Mouse (Mus musculus): ENCODE results near the gene Tfap4. TPM values are rescaled to one million over a fixed set of nuclear protein-coding genes. Genes with fewer than 3 reads are reported as not detected.

The Tfap4 gene
- polyA plus RNA-seq, 1 experiment from 2014 or later, result 39.5 TPM

DNA sequence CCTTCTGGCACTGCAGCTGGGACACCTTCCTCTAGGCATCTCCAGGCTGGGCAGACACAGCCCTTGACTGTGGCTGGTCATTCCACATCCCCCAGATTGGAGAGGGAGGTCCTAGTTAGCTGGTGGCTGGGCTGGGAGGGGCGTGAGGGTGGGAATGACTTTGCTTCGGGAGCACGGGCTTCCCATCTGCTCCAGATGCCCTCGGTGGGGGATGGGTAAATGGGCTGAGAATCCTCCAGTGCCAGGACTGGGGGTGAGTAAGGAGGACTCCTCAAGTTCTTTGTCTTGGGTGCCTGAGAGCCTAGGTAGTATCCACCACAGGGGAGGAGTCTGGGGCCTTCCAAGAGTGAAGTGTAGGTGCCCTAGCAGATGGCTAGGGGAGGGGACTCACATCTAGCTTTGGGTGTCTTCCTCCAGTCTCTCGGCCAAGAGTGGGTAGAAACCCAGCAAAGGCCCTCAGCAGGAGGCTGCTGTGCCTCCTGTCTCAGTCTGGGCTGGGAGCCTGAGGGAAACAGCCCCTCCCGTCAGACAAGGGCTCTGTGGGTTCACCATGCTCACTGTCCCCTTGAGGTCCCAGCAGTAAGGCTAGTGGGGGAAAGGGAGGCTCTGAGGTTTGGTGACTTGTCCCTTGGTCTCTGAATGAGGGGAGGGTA, 39.4 kb upstream of the Tfap4 start:
- 0 out of 2 replicates have a peak, but pooled peaks cover 2% of the 10 kb centered on the region for H3K36me3 ChIP-seq (replicated peaks)
- H3K27me3 ChIP-seq (replicated peaks; ENCODE audit: low read depth, poor library complexity, severe bottlenecking), result no peaks in the 10 kb centered on the region
- peaks cover 96% of the 10 kb centered on the region for H3K4me1 ChIP-seq
- peak; percentile 40 for DNase-seq (ENCODE audit: low spot score)
- peak overlapping the region; percentile 96 for H3K27ac ChIP-seq (replicated peaks)
- H3K9me3 ChIP-seq, result no peaks in the 10 kb centered on the region
- peak overlapping the region; percentile 83; the same call in 1 of the 2 replicates for H3K4me3 ChIP-seq
- WGBS, result 22% methylated on average over 6 of the region's 6 CpGs

DNA sequence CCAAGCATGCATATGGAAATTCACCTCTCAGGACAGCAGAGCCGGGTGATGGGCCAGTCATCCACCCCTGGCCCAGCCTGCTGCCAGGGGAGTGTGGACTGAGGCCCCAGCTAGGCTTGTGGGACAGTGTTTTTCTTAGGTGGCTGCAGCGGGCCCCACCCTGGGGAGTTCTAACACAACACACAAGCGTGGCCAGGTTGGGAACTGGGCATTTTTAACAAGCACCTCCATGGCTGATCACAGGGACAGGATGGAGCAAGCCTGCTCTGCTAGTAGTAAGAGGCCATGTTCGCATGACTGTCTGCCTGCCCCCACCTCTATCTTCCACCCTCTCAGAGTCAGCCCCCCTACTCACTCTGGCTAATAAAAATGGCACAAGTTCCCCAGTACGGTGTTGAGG, 38.4 kb upstream of the Tfap4 start:
- WGBS, result 68% methylated on average over 5 of the region's 5 CpGs
- Histone ChIP-seq H3K4me1 (peaks cover 96% of the 10 kb centered on the region), H3K4me3 (peak overlapping the region; percentile 83), H3K36me3 (replicated peaks) (0 out of 2 replicates have a peak, but pooled peaks cover 2% of the 10 kb centered on the region), H3K27ac (replicated peaks) (peak overlapping the region; percentile 96; the same call in 1 of the 2 replicates), H3K27me3 (replicated peaks; ENCODE audit: low read depth, poor library complexity, severe bottlenecking) (no peaks in the 10 kb centered on the region), H3K9me3 (no peaks in the 10 kb centered on the region)
- DNase-seq (ENCODE audit: low spot score), result peak; percentile 8

DNA sequence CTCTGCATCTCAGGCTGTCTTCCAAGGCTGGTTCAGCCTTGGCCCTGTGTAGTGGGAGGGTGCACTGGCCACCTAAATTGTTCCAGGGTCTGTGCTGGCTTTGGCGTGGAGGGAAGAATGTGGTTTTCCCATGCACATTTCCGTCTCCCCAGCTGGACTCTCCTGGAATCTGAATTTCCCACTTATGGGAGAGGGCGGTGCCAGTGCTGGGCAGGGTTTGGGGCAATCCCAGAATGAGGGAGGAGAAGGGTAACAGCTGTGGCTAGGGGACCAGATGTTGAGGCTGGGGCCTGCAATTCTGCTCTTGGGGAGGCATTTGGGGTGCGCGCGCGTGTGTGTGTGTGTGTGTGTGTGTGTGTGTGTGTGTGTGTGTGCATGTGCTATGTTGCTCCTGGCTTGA, 37.6 kb upstream of the Tfap4 start:
- Histone ChIP-seq H3K4me3 (peak overlapping the region; percentile 83), H3K4me1 (peaks cover 96% of the 10 kb centered on the region), H3K9me3 (no peaks in the 10 kb centered on the region), H3K27me3 (replicated peaks; ENCODE audit: low read depth, poor library complexity, severe bottlenecking) (no peaks in the 10 kb centered on the region), H3K36me3 (replicated peaks) (0 out of 2 replicates have a peak, but pooled peaks cover 2% of the 10 kb centered on the region), H3K27ac (replicated peaks) (peak overlapping the region; percentile 96)
- 61% methylated on average over 7 of the region's 7 CpGs for WGBS
- peak; percentile 27 for DNase-seq (ENCODE audit: low spot score)

DNA sequence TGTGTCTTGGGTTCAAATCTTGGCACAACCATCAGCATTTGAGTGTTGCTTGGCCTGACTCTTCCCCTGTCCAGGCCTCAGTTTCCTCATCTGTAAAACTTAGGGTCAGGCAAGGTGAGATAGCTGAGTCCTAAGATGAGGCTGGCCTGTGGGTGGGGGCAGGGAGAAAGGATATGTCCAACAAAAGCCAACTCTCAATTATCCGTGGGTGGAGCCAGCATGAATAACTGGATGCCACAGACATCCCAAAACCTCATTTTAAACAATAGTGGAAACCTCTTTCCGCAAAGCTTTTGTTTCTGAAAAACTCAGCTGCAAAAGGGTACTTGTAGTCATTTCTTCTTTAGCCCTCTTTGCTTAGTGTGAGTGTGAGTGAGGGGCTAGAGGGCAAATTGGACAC, 37.2 kb upstream of the Tfap4 start:
- DNase-seq (ENCODE audit: low spot score), result peak; percentile 7
- Histone ChIP-seq H3K4me1 (peaks cover 93% of the 10 kb centered on the region), H3K4me3 (peak overlapping the region; percentile 83), H3K27ac (replicated peaks) (peak overlapping the region; percentile 96), H3K27me3 (replicated peaks; ENCODE audit: low read depth, poor library complexity, severe bottlenecking) (no peaks in the 10 kb centered on the region), H3K36me3 (replicated peaks) (0 out of 2 replicates have a peak, but pooled peaks cover 2% of the 10 kb centered on the region), H3K9me3 (no peaks in the 10 kb centered on the region)
- 49% methylated on average over 2 of the region's 2 CpGs for WGBS

DNA sequence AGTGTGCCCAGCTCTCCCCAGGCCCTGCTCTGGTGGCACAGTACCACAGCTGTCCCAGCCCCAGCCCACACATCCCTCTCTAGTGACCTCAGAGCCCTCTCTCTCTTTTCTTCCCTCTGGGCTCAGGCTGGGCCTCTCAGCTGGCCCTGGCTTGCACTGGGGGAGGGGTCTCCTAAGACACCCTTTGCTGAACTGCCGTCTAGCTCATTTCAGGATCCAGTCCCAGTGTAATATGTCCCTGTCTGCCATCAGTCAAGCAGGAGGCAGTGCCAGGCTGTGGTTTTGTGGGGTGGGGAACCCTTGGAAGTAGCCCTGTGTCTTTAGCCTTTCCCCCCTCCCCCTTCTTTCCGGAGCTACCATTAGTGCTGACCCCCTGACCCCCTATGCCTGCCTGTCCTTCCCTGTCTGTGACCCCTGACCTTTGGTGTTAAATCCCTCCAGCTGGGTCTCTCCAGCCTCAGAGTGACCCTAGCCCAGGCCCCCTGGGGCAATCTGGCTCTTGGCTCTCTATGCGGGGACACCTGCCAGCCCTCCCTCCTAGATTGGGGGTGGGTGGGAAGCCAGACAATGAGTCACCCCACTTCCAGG, 36.6 kb upstream of the Tfap4 start:
- WGBS, result 5% methylated on average over 3 of the region's 3 CpGs
- Histone ChIP-seq H3K4me3 (peak overlapping the region; percentile 83), H3K4me1 (peaks cover 87% of the 10 kb centered on the region), H3K27ac (replicated peaks) (peak overlapping the region; percentile 96), H3K36me3 (replicated peaks) (0 out of 2 replicates have a peak, but pooled peaks cover 2% of the 10 kb centered on the region), H3K27me3 (replicated peaks; ENCODE audit: low read depth, poor library complexity, severe bottlenecking) (no peaks in the 10 kb centered on the region), H3K9me3 (no peaks in the 10 kb centered on the region)
- peak; percentile 65 for DNase-seq (ENCODE audit: low spot score)

DNA sequence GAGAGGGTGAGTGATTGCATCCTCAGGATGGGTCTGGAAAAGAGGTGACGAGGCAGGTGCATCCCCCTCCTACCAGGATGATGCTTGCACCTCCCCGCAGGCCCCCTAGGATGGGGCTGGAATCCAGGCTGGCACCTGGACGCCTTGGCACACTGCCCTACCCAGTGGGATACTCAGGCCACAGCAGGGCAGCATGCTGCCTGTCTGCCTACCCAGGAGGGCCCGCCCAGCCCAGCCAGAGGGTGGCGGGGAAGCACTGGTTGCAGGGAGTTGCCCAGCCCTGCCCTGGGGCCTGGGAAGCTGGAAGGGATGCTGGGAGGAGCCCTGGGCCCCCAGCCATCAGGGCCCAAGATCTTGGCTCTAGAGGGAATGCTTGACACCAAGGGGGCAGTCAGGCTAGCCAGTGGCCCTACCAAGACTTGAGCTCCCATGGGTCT, 35.9 kb upstream of the Tfap4 start:
- H3K4me3 ChIP-seq, result peak overlapping the region; percentile 83
- whole genome bisulfite sequencing, result 0% methylated on average over 5 of the region's 5 CpGs
- peak; percentile 38 for DNase-seq (ENCODE audit: low spot score)
- peak overlapping the region; percentile 96 for H3K27ac ChIP-seq (replicated peaks)
- peaks cover 6% of the 10 kb centered on the region for H3K36me3 ChIP-seq (replicated peaks)
- H3K9me3 ChIP-seq, result no peaks in the 10 kb centered on the region
- no peaks in the 10 kb centered on the region for H3K27me3 ChIP-seq (replicated peaks; ENCODE audit: low read depth, poor library complexity, severe bottlenecking)
- H3K4me1 ChIP-seq, result peaks cover 80% of the 10 kb centered on the region

DNA sequence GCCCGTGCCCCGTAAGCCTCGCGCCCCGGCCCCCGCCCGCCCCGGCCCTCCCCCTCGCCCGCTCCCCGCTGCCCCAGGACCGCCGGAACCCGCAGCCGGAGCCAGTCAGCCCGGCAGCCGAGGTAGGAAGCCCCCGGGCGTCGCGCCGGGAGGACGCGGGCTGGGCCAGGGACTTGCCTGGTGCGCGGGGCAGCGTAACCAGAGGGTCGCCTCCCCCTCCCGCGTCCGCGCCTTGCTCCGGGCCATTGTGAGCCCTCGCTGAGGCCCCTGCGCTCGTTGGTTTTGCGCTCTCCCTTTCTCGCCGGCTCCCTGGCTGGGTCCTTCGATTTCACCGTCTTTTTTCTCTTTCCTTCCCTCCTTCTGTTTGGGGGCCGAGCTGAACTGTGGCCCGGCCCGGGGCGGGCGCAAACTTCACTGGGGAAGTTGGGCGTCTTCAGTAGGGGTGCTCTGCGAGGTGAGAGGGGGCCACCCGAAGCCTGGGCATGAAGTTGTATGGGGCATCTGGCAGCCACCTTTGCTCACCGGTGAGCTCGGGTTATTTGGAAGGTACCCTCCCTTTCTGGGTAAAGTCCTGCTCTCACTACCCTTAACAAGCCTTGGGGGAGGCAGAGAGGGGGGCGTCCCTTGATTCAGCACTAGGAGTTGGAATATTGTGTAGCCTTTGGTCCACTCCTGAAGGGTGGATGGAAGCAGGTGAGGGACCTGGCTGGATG, 35.3 kb upstream of the Tfap4 start:
- DNase-seq (ENCODE audit: low spot score), result no peak
- H3K36me3 ChIP-seq (replicated peaks), result peaks cover 12% of the 10 kb centered on the region
- no peaks in the 10 kb centered on the region for H3K9me3 ChIP-seq
- H3K4me1 ChIP-seq, result peaks cover 74% of the 10 kb centered on the region
- under 1% methylated on average over 46 of the region's 52 CpGs for WGBS
- no peaks in the 10 kb centered on the region for H3K27me3 ChIP-seq (replicated peaks; ENCODE audit: low read depth, poor library complexity, severe bottlenecking)
- peak overlapping the region; percentile 83 for H3K4me3 ChIP-seq
- peak overlapping the region; percentile 96 for H3K27ac ChIP-seq (replicated peaks)

DNA sequence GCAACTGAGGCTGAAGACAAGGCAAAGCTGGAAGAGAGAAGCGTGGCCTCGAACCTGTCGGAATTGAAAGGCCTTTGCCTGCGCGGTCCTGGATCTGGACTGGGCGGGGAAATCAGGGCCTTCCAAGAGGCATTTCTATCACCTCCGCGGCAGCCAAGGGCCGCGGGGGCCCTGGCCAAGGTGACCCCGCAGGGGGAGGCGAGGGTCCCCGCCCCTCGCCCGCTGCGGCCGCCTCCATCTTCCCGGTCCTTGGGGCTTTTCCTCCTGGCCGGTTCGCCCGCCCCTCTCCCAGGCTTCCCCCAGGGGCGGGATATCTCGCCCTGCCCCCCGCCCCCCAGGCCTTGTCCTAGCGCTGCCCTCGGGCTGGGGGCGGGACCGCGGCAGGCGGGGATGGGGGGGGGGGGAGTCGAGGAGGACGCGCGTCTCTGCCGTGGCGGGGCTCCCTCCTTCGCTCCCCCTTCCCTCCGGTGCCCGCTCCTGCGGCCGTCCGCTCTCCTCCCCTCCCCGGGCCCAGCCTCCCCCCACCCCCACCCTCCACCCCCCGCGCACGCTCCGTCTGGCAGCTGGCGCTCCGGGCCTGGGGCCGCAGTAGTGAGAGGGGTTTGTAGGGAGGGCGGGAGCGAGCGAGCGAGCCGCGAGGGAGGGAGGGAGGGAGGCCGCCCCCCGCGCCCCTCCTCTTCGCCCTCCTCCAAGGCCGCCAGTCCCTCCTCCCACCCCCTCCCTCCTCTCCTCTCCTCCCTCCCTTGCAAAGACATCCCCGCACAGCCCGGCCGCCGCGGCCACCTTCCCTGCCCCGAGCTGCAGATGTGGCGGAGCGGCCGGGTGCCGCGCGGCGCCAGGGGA, 34.5 kb upstream of the Tfap4 start, which contains the start of gene Glis2:
Gene Glis2 (plus strand): TSS at position 743 of the 843 bp plus-strand sequence.
- peak; percentile 96 for DNase-seq (ENCODE audit: low spot score)
- H3K4me3 ChIP-seq, result peak within 1 kb of the TSS; percentile 83
- peaks cover 13% of the 10 kb centered on the region for H3K36me3 ChIP-seq (replicated peaks)
- H3K4me1 ChIP-seq, result peaks cover 66% of the 10 kb centered on the region
- peak within 1 kb of the TSS; percentile 96 for H3K27ac ChIP-seq (replicated peaks)
- H3K27me3 ChIP-seq (replicated peaks; ENCODE audit: low read depth, poor library complexity, severe bottlenecking), result no peaks in the 10 kb centered on the region
- WGBS, result under 1% methylated on average over 51 of the region's 74 CpGs
- no peaks in the 10 kb centered on the region for H3K9me3 ChIP-seq

DNA sequence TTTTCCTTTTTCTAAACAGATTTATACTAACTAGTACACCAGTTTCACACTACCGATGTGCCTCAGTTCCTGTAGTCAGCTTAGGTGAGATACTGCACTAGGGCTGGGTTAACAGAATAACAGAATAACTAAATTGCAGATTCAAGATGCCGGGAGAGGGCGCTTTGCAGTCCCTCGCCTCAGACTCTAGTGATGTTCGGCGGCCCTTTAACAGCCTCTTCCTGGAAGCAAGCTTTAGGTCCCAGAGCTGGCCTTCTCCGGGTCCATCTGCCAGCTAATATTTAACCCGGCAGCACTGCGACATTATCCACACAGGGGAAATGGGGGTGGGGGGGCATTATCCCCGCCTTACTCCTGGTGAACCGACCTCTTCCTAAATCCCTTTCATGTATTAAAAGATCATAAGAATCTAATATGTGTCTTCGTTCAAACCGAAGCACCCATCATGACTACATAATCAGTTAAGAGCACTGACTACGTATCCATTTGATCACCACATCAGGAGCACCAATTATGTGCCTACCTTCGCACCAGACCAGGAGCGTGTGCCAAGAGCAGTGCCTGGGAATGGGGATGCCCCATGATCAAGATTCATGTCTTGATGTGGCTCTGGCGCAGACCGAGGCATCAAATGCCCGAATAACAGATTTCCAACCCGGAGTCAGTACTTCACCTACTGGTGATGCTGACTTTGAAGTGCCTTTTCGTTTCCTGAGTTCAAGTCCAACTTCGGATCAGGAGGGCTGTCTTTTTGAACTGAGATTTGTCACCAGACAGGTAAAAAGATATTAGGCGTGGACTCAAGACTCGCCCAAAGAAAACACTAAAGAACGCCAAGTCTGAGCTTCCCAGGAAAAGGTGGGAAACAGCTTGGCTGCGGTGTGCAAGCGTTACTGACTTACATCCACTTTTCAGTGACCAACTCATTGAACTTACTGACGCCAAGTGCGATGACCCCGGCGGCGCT, 33.5 kb upstream of the Tfap4 start:
- WGBS, result 16% methylated on average over 32 of the region's 32 CpGs

DNA sequence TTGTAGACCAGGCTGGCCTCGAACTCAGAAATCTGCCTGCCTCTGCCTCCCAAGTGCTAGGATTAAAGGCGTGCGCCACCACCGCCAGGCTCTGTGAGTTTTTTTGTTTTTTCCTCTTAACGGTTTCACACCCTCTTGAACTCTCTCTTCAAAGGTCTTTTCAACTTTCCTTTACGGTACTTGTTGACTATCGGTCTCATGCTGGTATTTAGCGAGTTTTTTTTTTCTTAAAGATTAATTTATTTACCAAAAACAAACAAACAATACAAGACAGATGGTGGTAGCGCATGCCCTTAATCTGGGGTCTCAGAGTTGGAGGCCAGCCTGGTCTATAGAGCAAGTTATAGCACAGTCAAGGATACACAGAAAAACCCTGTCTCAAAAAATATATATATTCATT, 30.6 kb upstream of the Tfap4 start:
- no peaks in the 10 kb centered on the region for H3K9me3 ChIP-seq
- peaks cover 53% of the 10 kb centered on the region for H3K4me1 ChIP-seq
- H3K27ac ChIP-seq (replicated peaks), result no peak overlapping the region
- H3K36me3 ChIP-seq (replicated peaks), result peaks cover 13% of the 10 kb centered on the region
- WGBS, result 95% methylated on average over 9 of the region's 9 CpGs
- DNase-seq (ENCODE audit: low spot score), result no peak
- H3K4me3 ChIP-seq, result no peak overlapping the region
- H3K27me3 ChIP-seq (replicated peaks; ENCODE audit: low read depth, poor library complexity, severe bottlenecking), result no peaks in the 10 kb centered on the region

More for the DNA sequence above, 33.5 kb upstream of the Tfap4 start:
- Histone ChIP-seq H3K4me3 (peak overlapping the region; percentile 83), H3K4me1 (peaks cover 56% of the 10 kb centered on the region), H3K27ac (replicated peaks) (peak overlapping the region; percentile 96), H3K36me3 (replicated peaks) (peaks cover 13% of the 10 kb centered on the region), H3K9me3 (no peaks in the 10 kb centered on the region), H3K27me3 (replicated peaks; ENCODE audit: low read depth, poor library complexity, severe bottlenecking) (no peaks in the 10 kb centered on the region)
- DNase-seq (ENCODE audit: low spot score), result peak; percentile 62
